Mouse (Mus musculus): Measurements from ENCODE around the gene Rbl2.

Rbl2 gene

DNA sequence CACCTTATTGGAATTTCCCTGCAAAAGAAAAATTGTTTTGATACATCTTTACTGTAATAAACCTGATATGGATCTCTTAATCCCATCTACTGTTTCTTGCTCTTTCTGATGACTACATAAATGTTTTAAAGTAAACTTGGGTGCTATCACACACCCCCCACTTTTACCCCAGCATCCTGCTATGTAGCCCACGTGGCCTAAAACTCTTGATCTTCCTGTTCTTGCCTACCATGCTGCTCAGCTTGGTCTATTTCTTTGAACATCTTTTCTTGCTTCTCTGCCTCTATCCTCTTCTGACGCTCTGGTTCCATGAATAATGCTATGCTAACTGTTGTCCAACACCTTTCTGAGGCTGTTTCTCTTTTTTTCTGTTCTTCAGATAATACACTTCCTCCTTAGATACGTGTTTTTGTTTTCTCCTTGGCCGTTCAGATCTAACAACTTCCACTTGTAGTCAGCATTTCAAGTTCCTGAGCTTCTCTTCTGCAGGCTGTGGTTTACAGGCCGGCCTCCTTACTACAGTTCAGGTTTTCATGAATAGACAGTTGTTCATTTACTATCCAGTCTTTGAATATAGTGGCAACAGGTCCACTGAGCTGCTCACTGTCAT is 42.1 kb downstream of the Rbl2 start:
- 75% methylated on average over 5 of the region's 5 CpGs for WGBS

DNA sequence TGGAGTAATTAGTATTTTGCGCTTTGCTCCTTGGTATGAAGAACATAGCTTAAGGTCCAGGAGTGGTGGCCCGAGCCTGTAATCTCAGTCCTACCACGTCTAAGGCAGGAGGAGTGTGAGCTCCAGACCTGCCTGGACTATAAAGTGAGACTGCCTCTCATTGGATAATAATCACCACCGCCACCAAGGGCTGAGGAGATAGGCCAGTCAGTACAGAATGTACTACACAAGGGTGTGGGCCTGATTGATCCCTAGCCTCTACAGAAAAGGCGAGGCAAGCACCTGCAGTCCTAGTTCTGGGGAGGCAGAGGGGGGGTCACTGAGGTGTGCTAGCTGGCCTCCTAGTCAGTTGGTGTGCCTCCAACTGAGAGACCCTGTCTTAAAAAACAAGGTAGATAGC is 44.6 kb downstream of the Rbl2 start:
- WGBS = 92% methylated on average over 5 of the region's 5 CpGs

DNA sequence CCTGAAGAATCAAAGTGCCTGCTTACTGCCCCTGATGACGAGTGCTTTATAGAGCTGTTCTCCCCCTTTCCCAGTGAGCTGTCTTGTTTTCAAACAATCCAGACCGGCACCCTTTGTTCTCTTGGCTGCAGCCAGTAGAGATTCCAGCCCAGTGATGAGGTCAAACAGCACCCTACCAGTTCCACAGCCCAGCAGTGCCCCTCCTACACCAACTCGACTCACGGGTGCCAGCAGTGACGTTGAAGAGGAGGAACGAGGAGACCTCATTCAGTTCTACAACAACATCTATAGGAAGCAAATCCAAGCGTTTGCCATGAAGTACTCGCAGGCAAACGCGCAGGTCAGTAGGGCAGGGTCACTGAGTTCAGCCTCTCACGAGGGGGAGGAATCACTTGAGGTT is 45.1 kb downstream of the Rbl2 start:
- WGBS = 65% methylated on average over 11 of the region's 11 CpGs

DNA sequence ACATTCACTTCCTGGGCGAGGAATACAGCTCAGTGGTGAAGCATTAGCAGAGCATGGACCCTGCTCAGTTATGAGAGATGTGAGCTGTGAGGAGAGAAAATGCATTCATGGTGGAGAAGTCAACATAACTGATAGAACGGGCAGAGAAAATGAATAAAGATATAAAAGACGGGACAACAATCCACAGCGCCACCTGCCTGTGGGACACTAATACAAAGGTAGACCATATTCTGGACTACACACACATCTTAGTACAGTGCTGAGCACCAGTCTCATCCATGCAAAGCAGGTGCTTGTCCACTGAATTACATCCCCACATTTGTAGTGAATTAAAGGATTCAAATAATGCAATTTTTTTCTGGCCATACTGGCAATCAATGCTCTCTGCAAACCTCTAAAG is 47.7 kb downstream of the Rbl2 start:
- 92% methylated on average over 4 of the region's 4 CpGs for WGBS

DNA sequence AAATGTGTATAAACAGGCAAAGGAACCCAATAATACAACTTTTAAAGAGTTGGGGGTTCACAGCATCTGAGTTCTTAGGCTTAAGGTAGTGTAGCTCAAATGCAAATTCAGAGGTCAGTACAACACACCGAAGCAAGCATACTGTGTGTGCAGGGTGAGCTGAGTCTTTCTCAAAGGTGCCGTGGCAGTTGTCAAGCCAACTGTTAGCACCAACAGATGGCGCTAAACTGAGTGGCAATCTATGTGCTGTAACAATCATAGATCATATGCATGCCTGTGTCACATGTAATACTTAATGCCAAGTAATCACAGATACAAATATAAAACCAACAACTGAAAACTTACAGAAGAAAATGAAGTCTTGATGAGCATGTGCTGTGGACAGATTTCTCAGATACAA is 48.3 kb downstream of the Rbl2 start:
- 49% methylated on average over 3 of the region's 3 CpGs for WGBS

DNA sequence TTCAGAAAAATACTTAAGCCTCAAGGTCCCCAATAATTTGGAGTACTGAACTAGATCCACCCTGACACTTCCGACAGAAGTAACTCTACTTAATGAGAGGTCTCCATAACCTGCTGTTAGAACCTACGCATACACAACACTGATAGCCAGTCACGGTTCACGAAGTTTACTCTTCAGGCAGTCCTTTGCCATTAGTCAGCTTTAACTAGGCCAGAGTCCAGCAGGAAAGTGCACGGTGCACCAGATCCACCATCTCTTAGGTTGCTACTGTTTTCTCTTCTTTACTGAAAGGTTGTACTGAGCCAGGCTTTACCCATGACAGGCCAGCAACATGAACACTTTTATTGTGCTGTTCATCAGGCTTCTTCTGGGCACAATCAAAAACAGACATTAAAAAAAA is 54.5 kb downstream of the Rbl2 start:
- 91% methylated on average over 5 of the region's 5 CpGs for WGBS

DNA sequence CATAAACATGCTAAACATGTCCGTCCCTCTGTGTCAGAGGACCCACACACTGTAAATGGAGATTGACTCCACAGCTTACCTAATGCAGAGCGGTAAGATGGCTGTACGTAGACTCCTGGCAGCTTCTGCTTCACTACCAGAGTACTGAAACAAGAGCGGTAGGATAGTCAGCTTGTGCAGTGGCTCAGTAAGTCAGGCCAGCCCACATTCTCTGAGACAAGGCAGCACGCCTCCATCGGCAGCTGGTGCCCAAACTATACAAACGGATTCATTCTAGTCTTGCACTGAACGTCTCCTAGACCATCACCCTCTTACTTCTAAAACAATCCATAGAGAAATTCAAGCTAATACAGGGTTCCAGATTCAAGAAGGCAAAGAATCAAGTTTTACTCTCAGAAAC is 56.9 kb downstream of the Rbl2 start:
- 37% methylated on average over 8 of the region's 8 CpGs for WGBS

DNA sequence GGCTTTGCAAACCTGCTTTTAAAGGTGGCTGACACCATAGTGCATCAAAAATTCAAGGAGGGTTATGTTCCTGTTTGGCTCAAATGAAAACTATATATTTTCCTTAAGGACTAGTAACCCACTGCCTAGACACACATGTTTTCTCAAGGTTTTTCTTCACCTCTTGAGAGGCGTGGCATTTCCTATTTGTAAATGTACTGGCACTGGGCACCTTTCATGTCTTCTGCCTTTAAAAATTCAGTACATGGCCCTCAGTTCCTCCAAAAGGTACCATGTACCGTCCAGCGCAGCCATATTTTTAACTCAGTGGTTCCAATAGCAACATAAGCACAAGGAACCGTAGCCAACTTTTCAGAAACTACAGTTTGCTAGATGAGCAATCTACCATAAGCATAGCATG is 62.9 kb downstream of the Rbl2 start:
- 44% methylated on average over 4 of the region's 4 CpGs for WGBS

DNA sequence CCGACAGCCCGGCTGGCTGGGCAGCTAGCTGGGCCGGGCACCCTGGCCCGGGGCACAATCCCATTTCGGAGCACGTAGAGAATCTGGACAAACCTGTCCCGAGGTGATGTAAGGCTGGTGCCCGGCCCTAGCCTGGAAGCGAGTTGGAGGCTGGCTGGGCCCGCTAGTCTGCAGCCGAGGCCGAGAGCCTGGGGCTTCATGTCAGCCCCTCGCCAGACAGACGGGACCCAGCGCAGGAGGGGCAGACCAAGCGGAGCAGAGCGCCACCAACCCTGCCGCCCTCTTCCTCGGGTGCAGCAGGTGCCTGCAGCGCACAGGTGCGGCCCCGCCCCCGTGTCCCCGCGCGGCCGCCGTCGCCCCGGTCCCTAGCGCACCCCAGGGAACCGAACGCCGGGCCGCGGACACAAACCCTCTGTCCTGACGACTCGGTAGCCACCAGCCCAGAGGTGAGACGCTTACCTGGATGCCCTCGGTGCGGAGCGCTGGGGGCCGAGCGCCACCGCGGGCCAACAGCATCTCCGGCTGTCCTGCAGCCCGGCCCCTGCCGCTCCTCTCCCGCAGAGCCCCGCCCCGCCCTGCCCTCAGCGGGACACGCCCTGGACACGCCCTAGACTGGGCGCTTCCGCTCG is 63.7 kb downstream of the Rbl2 start:
- 0% methylated on average over 54 of the region's 58 CpGs for WGBS

DNA sequence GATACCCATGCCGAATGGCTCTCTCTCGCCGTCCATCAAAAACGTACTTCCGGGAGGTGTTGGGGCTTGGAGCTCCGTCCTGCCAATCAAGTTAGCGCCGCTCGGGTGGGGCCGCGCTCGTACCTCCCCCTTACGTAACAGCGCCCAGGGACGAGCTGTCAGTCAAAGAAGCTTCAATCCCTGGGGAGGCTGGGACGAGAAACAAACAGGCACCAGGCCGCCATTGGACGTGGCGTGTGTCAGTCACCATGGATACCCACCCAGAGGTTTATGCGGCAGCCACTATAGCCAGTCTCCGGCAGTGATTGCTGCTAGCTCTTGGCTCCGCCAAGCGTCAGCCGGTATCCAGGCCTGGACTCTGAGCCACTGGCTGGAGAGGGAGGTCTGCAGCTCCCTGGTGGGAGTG is 64.2 kb downstream of the Rbl2 start:
- WGBS = 0% methylated on average over 24 of the region's 24 CpGs

DNA sequence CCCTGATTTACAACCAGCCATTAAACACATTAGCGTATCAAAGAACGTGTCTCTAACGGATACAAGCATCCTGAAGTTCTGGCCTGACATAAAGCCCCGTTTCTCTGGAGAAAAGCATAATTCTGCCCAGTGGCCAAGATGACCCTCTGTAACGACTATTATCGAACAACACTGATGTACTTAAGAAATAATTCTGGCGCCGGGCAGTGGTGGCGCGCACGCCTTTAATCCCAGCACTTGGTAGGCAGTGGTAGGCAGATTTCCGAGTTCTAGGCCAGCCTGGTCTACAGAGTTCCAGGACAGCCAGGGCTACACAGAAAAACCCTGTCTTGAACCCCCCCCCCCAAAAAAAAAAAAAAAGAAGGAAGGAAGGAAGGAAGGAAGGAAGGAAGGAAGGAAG is 64.8 kb downstream of the Rbl2 start:
- WGBS = 44% methylated on average over 12 of the region's 12 CpGs

DNA sequence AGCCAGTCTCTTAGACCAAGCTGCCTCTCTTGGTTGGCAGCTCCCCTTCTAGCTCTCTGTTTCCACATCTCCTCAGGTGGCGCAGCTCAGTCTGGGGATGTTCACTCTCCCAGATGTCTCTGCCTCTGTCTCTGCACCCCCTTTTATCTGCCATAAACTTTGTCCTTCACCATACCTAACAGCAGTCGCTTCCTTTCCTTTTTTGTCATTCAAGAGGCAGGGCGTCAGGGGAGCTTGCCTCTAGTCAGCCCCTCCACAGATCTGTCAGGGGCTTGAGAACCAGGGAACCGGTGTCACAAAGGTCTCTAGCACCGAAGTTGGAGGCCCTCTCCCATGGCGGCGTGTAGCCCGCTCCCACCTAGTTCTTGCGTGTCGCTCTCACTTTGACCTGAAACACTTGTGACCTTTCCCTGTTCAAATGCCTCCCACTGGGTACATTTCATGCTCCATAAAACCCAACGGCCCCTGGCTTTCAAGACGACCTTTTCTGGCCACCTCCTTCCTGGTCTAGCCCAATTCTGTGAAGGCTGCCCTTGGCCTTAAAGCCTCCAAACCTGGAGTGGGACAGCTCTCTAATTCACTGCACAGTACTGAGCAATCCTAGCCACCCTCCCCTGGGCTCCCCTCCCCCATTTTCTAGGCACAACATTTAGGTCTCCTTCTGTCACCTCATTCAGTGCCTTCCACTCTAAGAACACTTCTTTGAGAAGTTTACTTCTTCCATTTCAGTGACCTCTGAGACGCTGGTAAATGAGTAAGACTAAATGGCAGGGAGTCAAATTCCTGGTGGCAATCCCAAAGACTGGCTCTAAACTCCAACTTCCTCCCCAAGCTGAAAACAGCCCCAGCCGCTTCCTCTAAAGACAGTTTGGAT is 65.7 kb downstream of the Rbl2 start:
- WGBS = 80% methylated on average over 14 of the region's 14 CpGs

DNA sequence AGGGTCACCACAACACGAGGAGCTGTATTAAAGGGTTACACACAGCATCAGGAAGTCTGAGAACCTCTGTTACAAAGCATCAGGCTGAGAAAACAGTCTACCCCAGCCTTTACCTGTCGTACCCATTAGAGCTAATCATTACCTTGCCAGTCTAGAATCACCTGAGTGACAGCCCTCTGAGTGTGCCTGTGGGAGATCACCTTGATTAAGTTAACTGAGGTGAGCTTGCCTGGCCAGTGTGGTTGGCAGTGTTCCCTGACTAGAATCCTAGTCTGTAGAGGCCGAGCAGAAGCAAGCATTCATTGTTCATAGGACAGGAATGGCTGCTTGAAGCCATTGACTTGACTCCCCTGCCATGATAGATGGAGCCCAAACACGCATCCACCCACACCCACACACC is 71.0 kb downstream of the Rbl2 start:
- 84% methylated on average over 4 of the region's 4 CpGs for WGBS

DNA sequence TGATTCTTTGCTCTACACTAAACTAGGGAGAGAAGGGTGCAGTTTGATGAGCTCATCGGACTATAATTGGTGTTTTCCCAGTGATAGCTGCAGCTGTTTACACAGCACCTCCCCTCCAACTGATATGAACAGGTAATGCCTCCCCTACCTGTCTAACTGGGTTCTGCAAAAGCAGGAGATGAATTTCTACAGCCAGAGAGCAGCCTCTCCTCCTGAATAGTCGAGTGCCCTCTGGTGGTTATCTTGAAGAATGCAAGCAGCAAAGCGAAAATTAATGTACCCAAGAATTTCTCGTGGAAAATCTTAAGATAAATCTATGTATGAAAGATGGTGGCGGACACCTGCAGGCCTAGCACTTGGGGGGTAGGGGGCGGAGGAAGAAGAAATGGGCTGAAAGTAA is 77.9 kb downstream of the Rbl2 start:
- 8% methylated on average over 6 of the region's 6 CpGs for WGBS

DNA sequence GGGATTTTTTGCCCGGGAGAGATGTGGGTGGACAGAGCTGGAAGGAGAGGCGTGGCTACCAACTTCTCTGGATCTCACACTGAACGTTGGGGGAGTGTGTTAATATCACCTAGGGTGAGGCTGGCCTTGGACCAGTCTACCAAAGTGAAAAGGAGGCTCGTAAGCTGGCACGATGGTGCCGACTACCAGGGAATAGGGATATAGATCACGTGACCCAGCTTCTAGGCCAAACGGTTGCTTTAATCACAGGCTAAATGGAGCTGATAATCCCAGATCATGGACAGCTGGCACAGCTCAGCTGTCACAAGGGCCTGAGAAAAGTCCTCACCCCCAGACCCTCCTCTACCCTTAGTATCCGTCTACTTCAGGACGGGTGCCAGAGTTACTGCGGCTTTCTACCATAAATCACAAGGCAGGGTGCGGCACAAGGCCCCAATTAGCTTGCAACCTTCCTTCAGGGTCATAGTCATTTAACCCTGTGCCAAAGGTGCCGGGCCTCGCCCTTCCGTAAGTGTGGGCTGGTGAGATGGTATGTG is 78.9 kb downstream of the Rbl2 start:
- 75% methylated on average over 15 of the region's 15 CpGs for WGBS

DNA sequence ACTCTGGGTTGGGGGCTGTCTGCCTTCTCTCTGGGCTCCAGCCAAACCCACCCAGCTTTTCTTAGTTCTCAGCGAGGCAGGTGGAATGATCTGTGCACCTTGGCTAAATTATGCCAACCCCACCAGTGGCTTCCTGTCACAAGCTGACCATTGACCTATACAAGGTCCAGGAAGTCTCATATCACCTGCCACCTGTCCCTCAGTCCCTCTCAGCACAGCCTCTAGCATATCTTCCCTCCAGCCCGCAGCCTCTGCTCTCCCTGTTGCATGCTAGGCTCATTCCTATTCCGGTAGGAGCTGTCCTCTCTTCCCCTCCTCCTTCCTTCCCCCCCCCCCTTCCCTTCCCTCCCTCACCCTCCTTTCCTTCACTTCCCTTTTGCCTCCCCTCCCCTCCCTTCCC is 79.4 kb downstream of the Rbl2 start:
- 85% methylated on average over 3 of the region's 3 CpGs for WGBS

DNA sequence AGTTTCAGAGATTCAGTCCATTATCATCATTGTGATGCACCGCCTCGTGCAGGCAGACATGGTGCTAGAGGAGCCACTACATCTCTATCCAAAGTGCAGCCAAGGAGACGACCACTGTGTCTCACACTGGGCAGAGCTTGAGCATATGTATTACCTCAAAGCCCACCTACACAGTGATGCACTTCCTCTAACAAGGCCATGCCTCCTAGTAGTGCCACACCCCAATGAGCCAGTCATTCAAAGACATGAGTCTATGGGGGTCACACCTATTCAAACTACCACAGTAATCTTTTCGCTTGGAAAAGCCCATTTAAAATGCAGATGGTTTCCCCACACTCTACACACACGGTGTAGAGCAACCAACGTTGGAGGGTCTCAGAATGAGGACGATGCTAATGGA is 81.7 kb downstream of the Rbl2 start:
- WGBS = 94% methylated on average over 7 of the region's 7 CpGs

DNA sequence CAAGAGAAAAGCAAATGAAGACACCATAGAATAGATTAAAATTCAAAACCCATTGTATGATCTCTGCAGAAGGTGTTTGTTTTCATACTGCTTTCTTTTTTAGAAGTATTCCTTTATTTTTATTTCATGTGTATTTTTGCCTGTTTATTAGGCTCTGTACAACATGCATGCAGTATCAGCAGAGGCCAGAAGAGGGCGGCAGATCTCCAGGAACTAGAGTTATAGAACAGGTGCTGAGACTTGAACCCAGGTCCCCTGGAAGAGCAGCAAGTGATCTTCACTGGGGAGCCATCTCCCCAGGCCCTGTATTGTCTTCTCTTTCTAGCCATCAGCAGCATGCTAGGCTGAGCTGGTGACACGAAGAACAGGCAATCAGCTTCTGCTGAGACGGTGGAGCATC is 84.0 kb downstream of the Rbl2 start:
- WGBS = 83% methylated on average over 3 of the region's 3 CpGs

DNA sequence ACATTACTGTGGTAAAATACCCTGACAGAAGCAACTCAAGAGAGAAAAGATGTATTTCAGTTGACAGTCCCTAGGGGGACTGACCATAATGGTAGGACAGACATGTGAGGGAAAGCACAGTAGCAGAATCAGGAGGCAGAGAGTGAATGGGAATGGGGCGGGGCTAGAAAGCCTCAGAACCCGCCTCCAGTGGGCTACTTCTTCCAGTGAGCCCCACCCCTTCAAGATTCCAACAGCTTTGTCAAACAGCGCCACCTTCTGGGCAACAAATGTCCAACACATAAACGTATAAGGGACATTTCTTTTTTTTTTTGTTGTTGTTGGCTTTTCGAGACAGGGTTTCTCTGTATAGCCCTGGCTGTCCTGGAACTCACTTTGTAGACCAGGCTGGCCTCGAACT is 84.7 kb downstream of the Rbl2 start:
- 49% methylated on average over 6 of the region's 6 CpGs for WGBS

DNA sequence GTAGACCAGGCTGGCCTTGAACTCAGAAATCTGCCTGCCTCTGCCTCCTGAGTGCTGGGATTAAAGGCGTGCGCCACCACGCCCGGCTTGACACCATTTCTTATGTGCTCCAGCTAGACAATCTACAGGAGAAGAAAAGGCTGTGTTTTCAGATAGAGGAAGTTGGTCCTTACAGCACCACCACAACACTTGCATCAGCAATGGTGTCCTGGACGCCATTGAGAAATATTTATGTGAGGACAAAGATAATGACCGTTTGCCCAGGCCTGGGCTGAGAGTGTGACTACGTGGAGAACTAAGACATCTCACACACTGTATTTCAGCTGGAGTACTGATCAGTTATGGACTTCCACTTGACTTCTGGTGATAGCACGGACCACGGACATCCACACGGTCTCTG is 88.8 kb downstream of the Rbl2 start:
- 96% methylated on average over 10 of the region's 10 CpGs for WGBS

DNA sequence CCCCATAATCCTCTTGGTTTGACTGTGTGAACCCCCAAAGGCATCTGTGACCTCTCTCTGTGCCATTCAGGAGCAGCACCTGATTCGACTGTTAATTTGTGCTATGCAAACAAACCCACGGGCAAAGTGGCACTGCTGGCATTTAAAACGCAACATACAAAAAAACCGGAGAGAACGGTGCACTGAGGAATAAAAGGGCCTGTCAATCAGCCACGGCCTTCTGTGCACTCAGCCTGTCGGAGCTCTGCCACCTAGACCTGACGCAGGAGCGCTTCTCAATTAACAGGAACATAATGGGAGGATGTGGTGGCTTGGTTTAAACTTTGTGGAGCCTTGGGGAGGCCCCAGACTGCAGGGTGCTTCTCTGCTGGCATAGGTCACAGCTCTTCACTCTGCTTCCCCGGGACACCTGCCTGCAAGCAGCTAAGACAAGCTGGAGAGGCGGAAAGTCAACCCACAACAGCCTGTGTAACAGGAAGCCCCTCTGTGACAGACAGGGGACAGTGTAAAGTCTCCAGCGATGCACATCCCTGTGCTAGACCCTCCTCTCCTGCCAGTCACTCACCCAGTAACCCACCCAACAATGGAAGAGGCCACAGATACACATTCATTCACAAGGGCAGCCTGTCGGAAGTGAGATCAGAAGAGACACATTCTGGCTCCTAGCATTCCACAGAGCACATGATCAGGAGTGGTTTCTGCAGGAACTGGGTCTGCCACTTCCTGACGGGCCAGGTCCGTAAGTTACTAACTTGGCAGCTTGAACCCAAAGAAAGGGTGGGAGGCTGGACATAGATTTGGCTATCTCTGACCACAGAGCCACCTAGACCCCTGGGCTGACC is 90.3 kb downstream of the Rbl2 start:
- WGBS = 66% methylated on average over 15 of the region's 15 CpGs

DNA sequence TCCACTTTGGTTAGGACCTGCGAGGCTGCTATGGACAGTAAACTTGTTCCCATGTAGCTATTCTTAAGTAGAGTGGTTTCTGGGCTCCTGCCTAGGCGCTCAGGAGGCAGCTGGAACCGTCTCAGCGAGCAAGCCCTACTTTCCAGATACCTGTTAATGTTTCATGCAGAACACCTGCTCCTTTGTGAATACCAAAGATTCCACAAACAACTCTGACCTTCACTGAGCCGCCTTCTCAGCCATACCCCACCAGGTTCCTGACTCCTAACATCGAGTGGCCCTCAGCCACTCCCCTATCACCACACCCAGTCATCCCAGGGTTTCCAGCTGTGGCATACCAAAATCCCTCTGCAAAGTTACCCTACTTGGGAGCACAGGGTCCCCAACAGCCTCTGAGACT is 100.3 kb downstream of the Rbl2 start:
- WGBS = 88% methylated on average over 6 of the region's 6 CpGs

Data from cerebral cortex, adult 2 months (tissue).